Mouse (Mus musculus) ES-E14 (cell line): ENCODE results near the gene Mmp11. TPM values are rescaled to one million over a fixed set of nuclear protein-coding genes. Genes with fewer than 3 reads are reported as not detected.

Experiments
- DNase-seq: peaks from one replicate; pipeline ENCODE4 v3.0.0-alpha.2; 2013; ENCODE audit warnings: low read depth, low spot score
- H3K27ac ChIP-seq: 2 replicates; pipeline ENCODE4 v1.5.1; 2012; ENCODE audit warnings: low read depth, mild to moderate bottlenecking, low read length, moderate library complexity, mixed read lengths; ENCODE audit not compliant: poor library complexity, insufficient read depth, severe bottlenecking
- H3K36me3 ChIP-seq: 2 replicates; pipeline ENCODE4 v1.6.1; 2012; ENCODE audit warnings: mild to moderate bottlenecking, low read length, moderate library complexity, mixed read lengths; ENCODE audit not compliant: control insufficient read depth, poor library complexity, insufficient read depth, severe bottlenecking
- H3K4me1 ChIP-seq, 2 experiments: fragments of 150-350 bp in 1 of 2; sonication (generic) in 1 of 2; 2 replicates each; pipeline ENCODE4 v1.6.1; 2012; ENCODE audit warnings: low read length in 2 of 2, mild to moderate bottlenecking in 1 of 2, mixed read lengths in 1 of 2; ENCODE audit not compliant: control insufficient read depth in 2 of 2, insufficient read depth in 2 of 2, poor library complexity in 1 of 2
- H3K4me3 ChIP-seq, 2 experiments: fragments of 150-350 bp in 1 of 2; sonication (generic) in 1 of 2; 2 replicates each; pipeline ENCODE4 v1.5.1; 2012; ENCODE audit warnings: low read length in 2 of 2, low read depth in 1 of 2, mild to moderate bottlenecking in 1 of 2, mixed read lengths in 1 of 2; ENCODE audit not compliant: insufficient read depth in 1 of 2, poor library complexity in 1 of 2, severe bottlenecking in 1 of 2
- H3K9ac ChIP-seq: 2 replicates; pipeline ENCODE4 v1.6.1; 2012; ENCODE audit warnings: low read depth, mild to moderate bottlenecking, low read length, mixed read lengths; ENCODE audit not compliant: poor library complexity, insufficient read depth, severe bottlenecking
- H3K9me3 ChIP-seq: fragments of 150-350 bp; sonication (generic); 2 replicates; pipeline ENCODE4 v1.6.1; 2012; ENCODE audit warnings: low read depth, mild to moderate bottlenecking, low read length; ENCODE audit not compliant: control insufficient read depth, insufficient read depth
- CHD2 ChIP-seq: IDR thresholded peaks from 2 replicates; pipeline ENCODE4 v1.6.1; 2014; ENCODE audit warnings: mild to moderate bottlenecking, low read depth, low read length, inconsistent platforms
- HCFC1 ChIP-seq: IDR thresholded peaks from 2 replicates; pipeline ENCODE4 v1.6.1; 2012; ENCODE audit warnings: low read length, inconsistent platforms, borderline replicate concordance; ENCODE audit not compliant: insufficient read depth
- MAFK ChIP-seq: IDR thresholded peaks from 2 replicates; pipeline ENCODE4 v1.6.1; 2014; ENCODE audit warnings: mild to moderate bottlenecking, low read depth, low read length, inconsistent platforms; ENCODE audit not compliant: insufficient read depth
- ZC3H11A ChIP-seq: IDR thresholded peaks from 2 replicates; pipeline ENCODE4 v1.6.1; 2012; ENCODE audit warnings: low read depth, mild to moderate bottlenecking, inconsistent platforms, low read length, borderline replicate concordance
- ZNF384 ChIP-seq: IDR thresholded peaks from 2 replicates; pipeline ENCODE4 v1.6.1; 2012; ENCODE audit warnings: low read depth, low read length, inconsistent platforms
- in situ Hi-C, 2 experiments: fragments of 600-800 bp; cut with MboI; formaldehyde crosslinking; loops; one replicate each; pipeline ENCODE4 v1.15.1; 2025; ENCODE audit warnings: low sequenced_read_pairs in 2 of 2, inconsistent platforms in 1 of 2; ENCODE audit not compliant: unreplicated experiment in 2 of 2
- total RNA-seq: library from RNA; depleted of rRNA; stranded (reverse); fragments of 300-350 nt; gene quantifications from 2 replicates; pipeline ENCODE4 v1.2.3, GENCODE M21; 2012; rRNA removed

The Mmp11 gene
- total RNA-seq, 1 experiment, result 52.4 TPM

- H3K9ac ChIP-seq, result no peak overlapping the region
- 0 out of 4 replicates have a peak overlapping the region, but pooled peaks of 1 of the 2 experiments have one; percentile 43 for H3K4me3 ChIP-seq
- no peak overlapping the region for H3K27ac ChIP-seq
- H3K4me1 ChIP-seq, result peaks cover 11 to 14% of the 10 kb centered on the region in 2 experiments
- TF ChIP-seq ZNF384, result no peak
- no peak for TF ChIP-seq ZC3H11A
- no peak for TF ChIP-seq CHD2
- TF ChIP-seq MAFK, result no peak
- no peak for TF ChIP-seq HCFC1
- H3K9me3 ChIP-seq, result no peaks in the 10 kb centered on the region
- H3K36me3 ChIP-seq, result no peaks in the 10 kb centered on the region
- in situ Hi-C loops, result no loop called here
- no peak for DNase-seq
Measured at GRCm38 (mm10) chr10:75878836-75879235, 57.5 kb downstream of the Mmp11 start.

- Histone ChIP-seq H3K4me3 (peak overlapping the region; percentile 4 to 51; a peak in 3 of 4 replicates), H3K9ac (peak overlapping the region; percentile 35; the same call in 1 of the 2 replicates), H3K4me1 (peaks cover 4 to 17% of the 10 kb centered on the region in 2 experiments; a peak in 3 of 4 replicates), H3K36me3 (no peaks in the 10 kb centered on the region), H3K27ac (peak overlapping the region; percentile 81), H3K9me3 (no peaks in the 10 kb centered on the region)
- in situ Hi-C loops, result no loop called here
- TF ChIP-seq ZNF384 (no peak), MAFK (no peak), HCFC1 (no peak), CHD2 (no peak), ZC3H11A (no peak)
- DNase-seq, result no peak
Measured at GRCm38 (mm10) chr10:75873543-75874170, 62.6 kb downstream of the Mmp11 start.

Other genes starting within 250 kb of the Mmp11 start
- 59.0 and 73.4 TPM in 2 replicates for gene Cabin1, start 172.2 kb downstream of the Mmp11 start, total RNA-seq
- 79.3 and 84.4 TPM in 2 replicates for gene Ddt, start 163.1 kb downstream of the Mmp11 start, total RNA-seq
- gene Gm20441, start 155.5 kb downstream of the Mmp11 start, total RNA-seq, result not detected in 2 replicates
- 3.4 and 4.4 TPM in 2 replicates for gene Gstt3, start 155.1 kb downstream of the Mmp11 start, total RNA-seq
- 5.8 and 10.7 TPM in 2 replicates for gene Gstt1, start 137.9 kb downstream of the Mmp11 start, total RNA-seq
- gene Gstt4, start 114.0 kb downstream of the Mmp11 start, total RNA-seq, result not detected in 2 replicates
- 17.8 and 35.8 TPM in 2 replicates for gene Gstt2, start 99.1 kb downstream of the Mmp11 start, total RNA-seq
- 1,434 and 2,185 TPM in 2 replicates for gene Mif, start 76.3 kb downstream of the Mmp11 start, total RNA-seq
- gene Derl3, start 43.1 kb downstream of the Mmp11 start, total RNA-seq, result 19.9 and 28.1 TPM in 2 replicates
- 75.3 and 84.4 TPM in 2 replicates for gene Smarcb1, start 14.9 kb downstream of the Mmp11 start, total RNA-seq
- gene Chchd10, start 3.4 kb downstream of the Mmp11 start, total RNA-seq, result 435 and 871 TPM in 2 replicates
- gene Gm867, start 4.2 kb upstream of the Mmp11 start, total RNA-seq, result 1.1 and 2.9 TPM in 2 replicates
- 0.98 and 1.5 TPM in 2 replicates for gene Vpreb3, start 6.6 kb upstream of the Mmp11 start, total RNA-seq
- 4.2 and 6.4 TPM in 2 replicates for gene Gm5134, start 18.0 kb upstream of the Mmp11 start, total RNA-seq
- gene Zfp280b, start 96.2 kb upstream of the Mmp11 start, total RNA-seq, result 22.1 and 31.6 TPM in 2 replicates
- gene Slc5a4b, start 174.5 kb upstream of the Mmp11 start, total RNA-seq, result 7.1 and 11.0 TPM in 2 replicates
- gene Slc5a4a, start 211.0 kb upstream of the Mmp11 start, total RNA-seq, result 0.18 TPM in 1 of 2 replicates, not detected in the other